ENCODE assay signal across 22 mouse cellular contexts in the genomic region with DNA sequence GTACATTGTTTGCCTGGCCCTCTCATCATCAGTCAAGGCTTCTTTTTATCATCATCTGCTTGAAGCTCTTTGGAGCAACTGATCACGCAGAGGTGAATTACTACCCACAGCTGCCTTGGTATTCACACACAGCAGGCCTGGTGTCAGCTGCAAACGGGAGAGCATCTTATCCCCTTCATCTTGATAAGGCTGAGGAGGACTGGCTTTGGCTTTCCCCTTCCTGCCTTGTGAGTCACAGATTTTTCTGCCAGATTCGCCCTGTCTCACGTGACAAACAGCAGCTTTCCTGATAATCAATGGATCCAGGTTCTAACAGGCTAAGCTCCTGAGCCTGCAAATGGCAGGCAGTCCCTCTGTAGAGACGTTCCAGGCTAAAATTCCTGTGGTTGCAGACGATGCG. TPM values are rescaled to one million over a fixed set of nuclear protein-coding genes. Genes with fewer than 3 reads are reported as not detected.
DNase-seq lines count a peak whose midpoint lies in the region; ATAC-seq and TF ChIP-seq lines count a peak whose summit lies in the region.
"Had no signal": no experiment of that assay in that cellular context is flagged by ENCODE, and none has a peak within 500 bp of the region (broad histone marks: within the 10 kb centered on the region; RNA-seq: fewer than 3 reads in every experiment).

No protein-coding gene starts in this region.

- intact Hi-C loops in left cerebral cortex, postnatal 10 days (cut with DNase I), result loop anchor here (5.0 to 10.0 kb wide), 2 partner anchors 88 to 225 kb away; partner anchors contain the start of gene Lrrn4cl

- H3K4me3 ChIP-seq in forebrain, embryonic 15.5 days, result no peak overlapping the region
- no peak overlapping the region for H3K4me3 ChIP-seq in forebrain, embryonic 12.5 days (replicated peaks)
- no peak overlapping the region for H3K4me3 ChIP-seq in embryonic fibroblast, embryonic 13.5 days (ENCODE audit: insufficient read depth, low read length)
- no peak overlapping the region for H3K4me3 ChIP-seq in kidney, embryonic 16.5 days (ENCODE audit: low read length)
- H3K4me3 ChIP-seq: heart, embryonic 13.5 days; hindbrain, embryonic 10.5 days; limb, embryonic 12.5 days had no signal

- 0 out of 2 replicates have a peak overlapping the region, but pooled peaks have one; percentile 15 for H3K9ac ChIP-seq in forebrain, embryonic 15.5 days (replicated peaks)
- no peak overlapping the region for H3K9ac ChIP-seq in forebrain, embryonic 12.5 days
- H3K9ac ChIP-seq in kidney, embryonic 16.5 days (replicated peaks; ENCODE audit: low read length), result no peak overlapping the region
- H3K9ac ChIP-seq: heart, embryonic 13.5 days; limb, embryonic 12.5 days had no signal

- H3K4me1 ChIP-seq in forebrain, embryonic 15.5 days, result peaks cover 7% of the 10 kb centered on the region; the same call in 1 of the 2 replicates
- peaks cover 8% of the 10 kb centered on the region for H3K4me1 ChIP-seq in forebrain, embryonic 12.5 days
- H3K4me1 ChIP-seq in embryonic fibroblast, embryonic 13.5 days (ENCODE audit: control insufficient read depth, insufficient read depth, low read length), result peaks cover 35% of the 10 kb centered on the region
- H3K4me1 ChIP-seq in kidney, embryonic 16.5 days (ENCODE audit: insufficient read depth, low read length), result peaks cover 10% of the 10 kb centered on the region; the same call in 1 of the 2 replicates

- DNase-seq in 3134 (ENCODE audit: extremely low read depth, insufficient read length, low spot score), result peak; percentile 58
- DNase-seq in adrenal gland, postnatal 14 days, result no peak
- no peak for DNase-seq in left cerebral cortex, postnatal 10 days (ENCODE audit: extremely low spot score in 1 of 2, low spot score in 2 of 2)
- DNase-seq: adrenal gland, postnatal 36 days; cerebellum, adult 11-12 months; gastrocnemius, postnatal 10 days; kidney, adult 18-20 months; kidney, postnatal 4 days; midbrain, embryonic 14.5 days; thymus, postnatal 4 days had no signal

- no peaks in the 10 kb centered on the region for H3K36me3 ChIP-seq in forebrain, embryonic 15.5 days
- no peaks in the 10 kb centered on the region for H3K36me3 ChIP-seq in forebrain, embryonic 12.5 days (replicated peaks)
- H3K36me3 ChIP-seq in kidney, embryonic 16.5 days (ENCODE audit: insufficient read depth, low read length), result no peaks in the 10 kb centered on the region
- H3K36me3 ChIP-seq: heart, embryonic 13.5 days; hindbrain, embryonic 10.5 days; limb, embryonic 12.5 days had no signal

- no peak overlapping the region for H3K4me2 ChIP-seq in forebrain, embryonic 15.5 days (replicated peaks)
- no peak overlapping the region for H3K4me2 ChIP-seq in forebrain, embryonic 12.5 days
- no peak overlapping the region for H3K4me2 ChIP-seq in kidney, embryonic 16.5 days (replicated peaks; ENCODE audit: low read depth, low read length)
- H3K4me2 ChIP-seq: heart, embryonic 13.5 days; limb, embryonic 12.5 days had no signal

- no peak for ATAC-seq in forebrain, embryonic 15.5 days (replicated peaks)
- no peak for ATAC-seq in forebrain, embryonic 12.5 days (ENCODE audit: low FRiP score)
- ATAC-seq in CD4-positive, CD25-positive, alpha-beta regulatory T cell, adult 4 months, result peak; percentile 34
- ATAC-seq in kidney, embryonic 16.5 days (ENCODE audit: low FRiP score, low TSS enrichment), result no peak

- WGBS in forebrain, embryonic 15.5 days, result 36% methylated on average over 7 of the region's 7 CpGs
- 47% methylated on average over 7 of the region's 7 CpGs for WGBS in forebrain, embryonic 12.5 days
- WGBS in kidney, embryonic 16.5 days, result 45% methylated on average over 7 of the region's 7 CpGs

- no peaks in the 10 kb centered on the region for H3K9me3 ChIP-seq in forebrain, embryonic 15.5 days
- H3K9me3 ChIP-seq in forebrain, embryonic 12.5 days, result no peaks in the 10 kb centered on the region
- H3K9me3 ChIP-seq in kidney, embryonic 16.5 days (ENCODE audit: low read length), result no peaks in the 10 kb centered on the region
- H3K9me3 ChIP-seq: heart, embryonic 13.5 days; hindbrain, embryonic 10.5 days; limb, embryonic 12.5 days had no signal

- no peaks in the 10 kb centered on the region for H3K27me3 ChIP-seq in forebrain, embryonic 15.5 days
- H3K27me3 ChIP-seq in forebrain, embryonic 12.5 days, result peaks cover 3% of the 10 kb centered on the region
- no peaks in the 10 kb centered on the region for H3K27me3 ChIP-seq in kidney, embryonic 16.5 days (ENCODE audit: insufficient read depth, low read length)
- H3K27me3 ChIP-seq: heart, embryonic 13.5 days; limb, embryonic 12.5 days had no signal

- TF ChIP-seq CTCF in embryonic fibroblast, embryonic 13.5 days (IDR thresholded peaks at IDR 0.05; ENCODE audit: borderline replicate concordance, insufficient read depth, low read length), result no peak

- no peak overlapping the region for H3K27ac ChIP-seq in forebrain, embryonic 15.5 days (replicated peaks)
- H3K27ac ChIP-seq in forebrain, embryonic 12.5 days, result no peak overlapping the region
- peak overlapping the region; percentile 80 for H3K27ac ChIP-seq in embryonic fibroblast, embryonic 13.5 days (ENCODE audit: insufficient read depth, low read length)
- no peak overlapping the region for H3K27ac ChIP-seq in kidney, embryonic 16.5 days (ENCODE audit: low read length)
- H3K27ac ChIP-seq: heart, embryonic 13.5 days; hindbrain, embryonic 10.5 days; limb, embryonic 12.5 days had no signal

- no peak; the same call in 1 of the 2 replicates for TF ChIP-seq POLR2A in embryonic fibroblast, embryonic 13.5 days (IDR thresholded peaks at IDR 0.05; ENCODE audit: low read depth, low read length)

RNA-seq across cellular contexts. Expression of gene Scgb1a1, which starts 7.8 kb away (rescaled TPM):
- polyA plus RNA-seq in forebrain, embryonic 15.5 days (2015; fragmentation: Nextera tagmentation; extraction: Ambion mirVana), result not detected in 2 replicates
- not detected in 2 replicates for polyA plus RNA-seq in forebrain, embryonic 12.5 days (2016; fragmentation: Nextera tagmentation; extraction: Ambion mirVana)
- polyA plus RNA-seq in CD4-positive, CD25-positive, alpha-beta regulatory T cell, adult 4 months (2017; shearing (Covaris generic)), result not detected
- polyA plus RNA-seq in embryonic fibroblast, embryonic 13.5 days (2011; ENCODE audit: insufficient read length, low read depth, missing spikeins), result not detected in 2 replicates
- 0.76 TPM in 1 of 2 replicates, not detected in the other for polyA plus RNA-seq in kidney, embryonic 16.5 days (2015; fragmentation: Nextera tagmentation; extraction: Ambion mirVana)
- total RNA-seq in adrenal gland, postnatal 14 days (2021), result 4.4 TPM in 1 of 2 replicates, not detected in the other
- total RNA-seq in left cerebral cortex, postnatal 10 days (2021), result not detected
- total RNA-seq: adrenal gland, postnatal 36 days had no signal
- polyA plus RNA-seq: cortical plate, adult 2 months; heart, embryonic 13.5 days; hindbrain, embryonic 10.5 days; limb, embryonic 12.5 days; liver, embryonic 16.5 days; midbrain, embryonic 14.5 days; neural tube, embryonic 11.5 days; stomach, embryonic 14.5 days had no signal

RNA-seq across cellular contexts. Expression of gene Asrgl1, which starts 55.5 kb away (rescaled TPM):
- polyA plus RNA-seq in forebrain, embryonic 15.5 days (2015; fragmentation: Nextera tagmentation; extraction: Ambion mirVana), result 32.0 and 33.5 TPM in 2 replicates
- polyA plus RNA-seq in forebrain, embryonic 12.5 days (2016; fragmentation: Nextera tagmentation; extraction: Ambion mirVana), result 24.1 and 25.7 TPM in 2 replicates
- 10 to 100 TPM; 33.5 to 34.3 TPM for polyA plus RNA-seq in CD4-positive, CD25-positive, alpha-beta regulatory T cell, adult 4 months (2017; shearing (Covaris generic))
- 2.8 and 3.3 TPM in 2 replicates for polyA plus RNA-seq in embryonic fibroblast, embryonic 13.5 days (2011; ENCODE audit: insufficient read length, low read depth, missing spikeins)
- 15.0 and 15.1 TPM in 2 replicates for polyA plus RNA-seq in kidney, embryonic 16.5 days (2015; fragmentation: Nextera tagmentation; extraction: Ambion mirVana)
- 12.6 and 18.1 TPM in 2 replicates for total RNA-seq in adrenal gland, postnatal 14 days (2021)
- total RNA-seq in left cerebral cortex, postnatal 10 days (2021), result 10 to 100 TPM; 86.4 to 86.9 TPM
